Mouse (Mus musculus) kidney, postnatal 10 days (tissue): ENCODE measurements around the gene Dlx3.

Source experiments
- DNase-seq: peaks from one replicate; pipeline ENCODE4 v3.0.0; 2021; ENCODE audit warnings: mixed read lengths

Dlx3 gene

GRCm38 (mm10) chr11:95157872-95158271 lies 38.0 kb downstream of the Dlx3 start:
- DNase-seq = no peak

DNA sequence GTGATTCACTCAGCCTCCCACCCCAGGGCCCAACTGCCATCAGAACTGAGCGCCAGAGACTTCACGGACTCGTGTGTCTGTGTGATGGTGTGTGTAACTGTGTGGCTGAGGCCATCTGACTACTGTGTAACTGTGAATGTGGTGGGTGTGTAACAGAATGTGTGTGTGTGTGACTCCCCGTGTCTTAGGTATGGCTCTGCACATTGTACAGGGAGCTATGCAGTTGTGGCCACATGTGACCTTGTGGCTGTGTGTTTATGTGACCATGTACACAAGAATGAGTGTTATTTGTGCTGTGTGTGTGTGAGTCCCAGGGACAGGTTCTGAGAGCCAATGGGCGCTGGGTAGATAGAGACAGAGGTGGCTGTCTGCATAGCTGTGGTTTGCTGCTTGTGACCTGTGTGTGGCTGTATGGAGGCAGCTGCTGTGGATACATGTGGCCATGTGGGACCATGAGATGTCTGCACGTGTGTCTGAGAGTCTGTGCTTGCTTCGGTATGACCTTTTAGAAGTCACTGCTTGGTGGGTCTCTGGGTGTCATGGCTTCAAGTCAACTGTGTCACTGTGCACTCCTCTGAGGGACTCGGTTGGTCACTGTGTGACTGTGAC lies 39.9 kb downstream of the Dlx3 start:
- DNase-seq = no peak

- DNase-seq = peak; percentile 27
These were observed 40.8 kb downstream of the Dlx3 start for GRCm38 (mm10) chr11:95160693-95161092.

- DNase-seq = no peak
These were observed 41.8 kb downstream of the Dlx3 start for GRCm38 (mm10) chr11:95161708-95162107.

DNA sequence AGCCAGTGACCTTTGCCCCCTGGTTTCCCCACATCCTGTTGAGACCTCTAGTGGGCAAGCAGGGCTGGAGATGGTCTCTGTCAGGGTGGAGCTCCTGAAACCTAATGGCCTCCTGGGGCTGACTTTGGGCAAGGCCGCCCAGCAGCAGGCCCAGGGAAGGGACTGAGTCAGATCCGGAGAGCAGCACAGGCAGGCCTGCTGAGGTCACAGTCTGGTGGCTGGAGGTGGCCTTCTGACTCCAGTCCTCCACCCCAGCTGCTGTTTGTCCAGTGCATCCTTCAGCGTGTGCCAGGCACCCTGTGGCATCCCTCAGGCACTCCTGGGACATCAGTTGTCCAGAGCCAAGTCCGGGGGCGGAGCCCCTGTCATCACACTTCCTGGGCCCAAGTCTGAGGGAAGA lies 45.9 kb downstream of the Dlx3 start:
- no peak for DNase-seq
